Mouse (Mus musculus) ES-E14 (cell line): ENCODE measurements around the gene Sirt2.

ENCODE experiments used
- HCFC1 ChIP-seq: IDR thresholded peaks from 2 replicates; pipeline ENCODE4 v1.6.1; 2012; ENCODE audit warnings: low read length, inconsistent platforms, borderline replicate concordance; ENCODE audit not compliant: insufficient read depth
- ZC3H11A ChIP-seq: IDR thresholded peaks from 2 replicates; pipeline ENCODE4 v1.6.1; 2012; ENCODE audit warnings: low read depth, mild to moderate bottlenecking, inconsistent platforms, low read length, borderline replicate concordance
- ZNF384 ChIP-seq: IDR thresholded peaks from 2 replicates; pipeline ENCODE4 v1.6.1; 2012; ENCODE audit warnings: low read depth, low read length, inconsistent platforms

GRCm38 (mm10) chr7:28790066-28790806 is 23.7 kb downstream of the Sirt2 start:
- TF ChIP-seq ZNF384 = no peak
- TF ChIP-seq ZC3H11A = no peak
- TF ChIP-seq HCFC1 = no peak
